Mouse (Mus musculus) forebrain, postnatal 0 days (tissue): Measurements from ENCODE around the gene Ptges2. TPM values are rescaled to one million over a fixed set of nuclear protein-coding genes. Genes with fewer than 3 reads are reported as not detected.

ENCODE experiments used
- ATAC-seq: fragments of 200-750 bp; cut with Nextera tagmentation; 2 replicates; pipeline ENCODE4 v1.8.0; 2017; ENCODE audit warnings: mild to moderate bottlenecking, moderate library complexity
- DNase-seq: peaks from one replicate; pipeline ENCODE4 v3.0.0-alpha.2; 2015
- H3K27ac ChIP-seq: fragments of 300-500 bp; sonication (generic); 2 replicates; pipeline ENCODE4 v1.5.1; 2014; ENCODE audit warnings: low read depth, mild to moderate bottlenecking, antibody characterized with exemption, low read length, moderate library complexity, mixed read lengths
- H3K27me3 ChIP-seq: fragments of 300-500 bp; sonication (generic); 2 replicates; pipeline ENCODE4 v1.6.1; 2014; ENCODE audit warnings: mild to moderate bottlenecking, low read length, mixed read lengths; ENCODE audit not compliant: insufficient read depth
- H3K36me3 ChIP-seq: fragments of 300-500 bp; sonication (generic); 2 replicates; pipeline ENCODE4 v1.6.1; 2014; ENCODE audit warnings: mild to moderate bottlenecking, moderate library complexity; ENCODE audit not compliant: insufficient read depth
- H3K4me1 ChIP-seq: fragments of 300-500 bp; sonication (generic); 2 replicates; pipeline ENCODE4 v1.6.1; 2014; ENCODE audit warnings: antibody characterized with exemption; ENCODE audit not compliant: insufficient read depth
- H3K4me2 ChIP-seq: fragments of 300-500 bp; sonication (generic); 2 replicates; pipeline ENCODE4 v1.6.1; 2014; ENCODE audit warnings: low read depth, mild to moderate bottlenecking, moderate library complexity
- H3K4me3 ChIP-seq: fragments of 300-500 bp; sonication (generic); 2 replicates; pipeline ENCODE4 v1.5.1; 2014; ENCODE audit warnings: low read depth, low read length, mixed read lengths
- H3K9ac ChIP-seq: fragments of 300-500 bp; sonication (generic); 2 replicates; pipeline ENCODE4 v1.6.1; 2014; ENCODE audit warnings: mild to moderate bottlenecking
- H3K9me3 ChIP-seq: fragments of 300-500 bp; sonication (generic); 2 replicates; pipeline ENCODE4 v1.6.1; 2016; ENCODE audit warnings: low read length
- CTCF ChIP-seq: sonication (generic); IDR thresholded peaks from 2 replicates; pipeline ENCODE4 v1.5.1; 2016; ENCODE audit warnings: antibody characterized with exemption, control low read depth, low read depth
- WGBS: fragments of 180-500 bp; shearing (Covaris S2); extraction: QIAGEN DNeasy Blood & Tissue Kit; methylation state at CpG from one replicate; pipeline ENCODE4 v1.1.7; 2014; 5-methylcytosine and 5-hydroxymethylcytosine counted together
- polyA plus RNA-seq: library from polyadenylated mRNA; unstranded; fragments of >200 nt; fragmentation: Nextera tagmentation; extraction: Ambion mirVana; gene quantifications from 2 replicates; pipeline ENCODE4 v1.2.1, GENCODE M21; 2015
- total RNA-seq: library from RNA; depleted of rRNA; stranded (reverse); fragments of >200 nt; gene quantifications from 2 replicates; pipeline ENCODE4 v1.2.3, GENCODE M21; 2014

Ptges2 gene
- total and polyA plus RNA-seq, 2 experiments from 2014 or later: 32.1 to 54.9 TPM

DNA sequence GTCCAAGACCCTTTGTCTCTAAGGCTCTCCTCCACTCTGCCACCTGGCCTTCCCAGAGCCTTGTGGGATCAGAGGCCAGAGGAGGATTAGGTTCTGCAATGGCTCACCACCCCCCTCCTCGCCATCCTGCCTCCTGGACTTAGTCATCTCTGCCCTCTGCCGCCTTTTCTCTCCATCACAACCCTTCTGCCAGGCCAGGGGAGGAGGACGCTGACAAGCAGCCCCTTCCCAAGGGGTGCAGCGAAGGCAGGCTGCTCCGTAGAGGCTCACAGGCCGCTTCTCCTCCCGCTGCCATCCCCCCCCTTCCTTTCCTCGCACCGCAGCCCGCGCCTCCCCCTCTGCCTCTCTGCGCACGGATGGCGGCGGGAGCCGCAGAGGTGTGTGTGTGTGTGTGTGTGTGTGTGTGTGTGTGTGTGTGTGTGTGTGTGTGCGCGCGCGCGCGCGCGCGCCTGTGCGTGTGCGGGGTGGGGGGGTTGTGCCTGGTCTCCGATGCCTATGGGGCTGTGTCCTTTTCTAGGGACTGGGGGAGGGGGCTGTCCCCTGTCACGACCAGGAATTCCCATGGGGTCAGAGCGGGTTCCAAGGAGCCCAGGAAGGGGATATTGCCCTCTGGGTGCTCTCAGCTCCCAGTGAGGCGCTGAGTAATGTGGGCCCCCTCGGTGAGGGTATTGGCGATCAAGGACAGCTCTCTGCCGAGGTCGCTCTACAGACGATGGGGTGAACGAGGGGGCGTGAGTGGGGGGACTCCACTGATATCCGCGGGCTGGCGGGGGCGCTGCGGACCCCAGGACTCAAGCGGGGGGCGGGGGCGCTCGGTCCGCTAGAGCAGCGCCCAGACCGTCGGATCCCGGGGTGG lies 43.3 kb upstream of the Ptges2 start, which contains the start of gene Ciz1:
Ciz1 (plus strand) TSS at position 177 of the 856 bp plus-strand sequence.
- Histone ChIP-seq H3K36me3 (no peaks in the 10 kb centered on the region), H3K9ac (peak within 1 kb of the TSS; percentile 91), H3K27me3 (no peaks in the 10 kb centered on the region), H3K4me2 (peak within 1 kb of the TSS; percentile 84), H3K4me1 (peaks cover 9% of the 10 kb centered on the region; the same call in 1 of the 2 replicates), H3K27ac (peak within 1 kb of the TSS; percentile 89), H3K9me3 (no peaks in the 10 kb centered on the region), H3K4me3 (peak within 1 kb of the TSS; percentile 80)
- TF ChIP-seq CTCF: no peak
- 3% methylated on average over 35 of the region's 52 CpGs for WGBS
- DNase-seq (peak; percentile 83), ATAC-seq (peak; percentile 79)

DNA sequence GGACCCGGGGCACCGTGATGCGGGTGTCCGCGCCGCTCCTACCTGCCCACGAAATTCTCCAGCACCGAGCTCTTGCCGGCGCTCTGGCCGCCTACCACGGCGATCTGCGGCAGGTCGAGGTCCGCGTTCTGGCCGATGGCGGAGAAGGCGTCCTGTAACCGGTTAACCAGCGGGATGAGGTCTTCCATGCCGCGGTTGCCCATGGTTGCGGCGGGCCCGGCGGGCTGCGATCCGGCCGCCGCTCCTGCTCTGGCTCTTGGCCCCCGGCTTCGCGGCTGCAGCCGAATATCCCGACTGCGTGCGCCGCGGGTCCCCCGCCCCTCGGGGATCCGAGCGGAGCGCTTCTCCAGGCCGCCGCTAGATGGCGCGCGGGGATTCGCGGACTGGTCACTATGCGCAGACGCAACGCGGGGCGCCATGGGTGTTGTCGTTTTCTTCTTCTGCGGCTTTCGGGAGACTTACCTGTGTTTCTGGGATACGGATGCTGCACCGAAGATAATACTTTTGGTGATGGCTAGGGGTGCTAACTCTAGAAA lies 42.6 kb upstream of the Ptges2 start, which contains the start of gene Dnm1:
Dnm1 (minus strand) TSS at position 332 of the 536 bp plus-strand sequence.
- peak; percentile 96 for TF ChIP-seq CTCF

DNA sequence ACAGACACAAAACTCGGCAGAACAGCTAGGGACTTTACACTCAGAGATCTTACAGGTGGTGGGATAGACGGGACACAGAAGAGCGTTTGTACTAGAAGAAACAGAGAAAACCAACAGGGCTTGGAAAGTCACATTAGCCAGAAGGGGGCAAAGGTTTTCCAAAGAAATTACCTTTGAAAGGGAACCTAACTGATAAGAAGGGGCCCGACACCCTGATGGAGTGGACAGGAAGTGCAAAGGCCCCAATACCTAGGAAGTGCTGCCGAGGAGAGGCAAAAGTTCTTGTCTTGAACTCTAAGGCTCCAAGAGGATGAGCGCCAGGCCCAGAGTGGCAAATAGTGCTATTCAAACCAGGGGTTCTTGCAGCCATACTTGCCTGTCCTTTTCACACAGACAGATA lies 41.9 kb upstream of the Ptges2 start:
- no peak overlapping the region for H3K9ac ChIP-seq
- H3K27ac ChIP-seq: no peak overlapping the region
- DNase-seq: no peak
- no peak for TF ChIP-seq CTCF
- H3K4me3 ChIP-seq: no peak overlapping the region
- 79% methylated on average over 6 of the region's 6 CpGs for WGBS
- no peaks in the 10 kb centered on the region for H3K36me3 ChIP-seq
- H3K9me3 ChIP-seq: no peaks in the 10 kb centered on the region
- no peak for ATAC-seq
- no peaks in the 10 kb centered on the region for H3K27me3 ChIP-seq
- peaks cover 9% of the 10 kb centered on the region; the same call in 1 of the 2 replicates for H3K4me1 ChIP-seq
- no peak overlapping the region for H3K4me2 ChIP-seq

More for the DNA sequence above, 42.6 kb upstream of the Ptges2 start, which contains the start of gene Dnm1:
- peak; percentile 96 for DNase-seq
- H3K27ac ChIP-seq: peak within 1 kb of the TSS; percentile 89
- WGBS: 2% methylated on average over 63 of the region's 63 CpGs
- no peaks in the 10 kb centered on the region for H3K9me3 ChIP-seq
- H3K4me2 ChIP-seq: peak within 1 kb of the TSS; percentile 84
- H3K4me3 ChIP-seq: peak within 1 kb of the TSS; percentile 80
- peak; percentile 87 for ATAC-seq
- no peaks in the 10 kb centered on the region for H3K36me3 ChIP-seq
- H3K4me1 ChIP-seq: peaks cover 9% of the 10 kb centered on the region; the same call in 1 of the 2 replicates
- no peaks in the 10 kb centered on the region for H3K27me3 ChIP-seq
- H3K9ac ChIP-seq: peak within 1 kb of the TSS; percentile 91

DNA sequence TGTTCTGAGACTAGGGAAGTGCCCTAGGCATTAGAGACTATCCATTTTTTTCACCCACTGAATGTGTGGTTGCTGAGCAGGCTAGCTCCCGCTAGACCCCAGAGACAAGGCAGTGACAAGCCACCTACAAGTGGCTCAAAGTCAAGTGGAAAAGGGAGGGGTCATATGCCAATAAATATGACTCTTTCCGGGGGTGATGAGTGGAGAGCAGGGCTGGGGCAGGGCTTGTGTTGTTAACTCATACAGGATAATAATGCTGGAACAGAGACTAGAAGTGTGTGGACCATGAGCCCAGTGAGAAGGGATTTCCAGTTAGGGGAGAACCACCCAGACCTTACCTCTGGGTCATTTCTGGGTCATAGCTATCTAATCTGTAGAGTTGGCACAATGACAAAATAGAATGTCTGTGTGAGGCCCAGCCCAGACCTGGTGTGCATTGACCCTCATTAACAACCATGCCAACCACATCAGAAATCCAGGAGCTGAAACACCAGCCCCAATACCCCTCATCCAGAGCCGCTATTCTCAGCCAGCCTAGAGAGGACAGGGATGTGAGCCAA lies 41.3 kb upstream of the Ptges2 start:
- H3K4me1 ChIP-seq: peaks cover 9% of the 10 kb centered on the region; the same call in 1 of the 2 replicates
- H3K4me3 ChIP-seq: no peak overlapping the region
- H3K4me2 ChIP-seq: no peak overlapping the region
- no peak for TF ChIP-seq CTCF
- no peak overlapping the region for H3K27ac ChIP-seq
- DNase-seq (no peak), ATAC-seq (no peak)
- H3K9ac ChIP-seq: no peak overlapping the region
- H3K36me3 ChIP-seq: no peaks in the 10 kb centered on the region
- no peaks in the 10 kb centered on the region for H3K9me3 ChIP-seq
- H3K27me3 ChIP-seq: no peaks in the 10 kb centered on the region
- 90% methylated on average over 3 of the region's 3 CpGs for WGBS

DNA sequence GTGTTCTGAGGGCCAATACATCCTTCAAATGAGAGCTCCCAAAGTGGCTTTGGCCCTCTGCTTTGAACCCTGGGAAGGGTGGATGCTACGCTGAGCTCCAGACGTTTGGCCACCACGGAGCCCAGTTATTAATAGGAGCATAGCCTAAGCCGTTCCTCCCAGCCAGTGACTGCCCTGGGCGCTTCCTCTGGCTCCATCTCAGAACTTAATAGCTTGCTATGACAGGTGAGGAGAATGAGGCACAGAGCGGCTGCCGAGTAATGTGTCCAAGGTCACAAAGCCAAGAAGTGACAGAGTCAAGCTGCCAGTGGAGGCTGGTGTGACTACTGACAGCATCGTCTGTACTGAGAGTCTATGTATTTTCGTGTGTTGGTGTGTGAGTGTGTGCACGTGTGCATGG lies 39.5 kb upstream of the Ptges2 start:
- H3K36me3 ChIP-seq: no peaks in the 10 kb centered on the region
- DNase-seq (no peak), ATAC-seq (no peak)
- TF ChIP-seq CTCF: no peak
- no peak overlapping the region for H3K9ac ChIP-seq
- 80% methylated on average over 10 of the region's 10 CpGs for WGBS
- H3K4me2 ChIP-seq: no peak overlapping the region
- H3K27me3 ChIP-seq: 0 out of 2 replicates have a peak, but pooled peaks cover 1% of the 10 kb centered on the region
- peaks cover 13% of the 10 kb centered on the region; the same call in 1 of the 2 replicates for H3K4me1 ChIP-seq
- no peaks in the 10 kb centered on the region for H3K9me3 ChIP-seq
- H3K4me3 ChIP-seq: no peak overlapping the region
- no peak overlapping the region for H3K27ac ChIP-seq

DNA sequence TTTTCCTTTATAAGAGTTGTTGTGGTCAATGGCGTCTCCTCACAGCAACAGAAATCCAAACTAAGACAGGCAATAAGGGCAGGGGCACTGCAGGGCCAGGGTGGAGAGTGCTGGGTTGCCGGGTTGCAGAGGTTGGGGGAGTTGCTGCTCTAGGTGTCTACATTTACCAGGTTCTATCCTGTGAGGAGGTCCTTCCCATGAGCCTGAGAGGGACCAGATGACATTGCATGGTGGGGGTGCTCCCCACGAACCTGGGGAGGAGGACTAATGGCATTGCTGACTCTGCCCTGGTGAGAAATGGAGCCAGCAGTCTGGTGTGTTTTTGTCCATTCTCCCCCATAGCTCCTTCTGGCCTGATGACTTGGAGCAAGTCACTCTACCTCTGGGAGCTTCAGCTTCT lies 38.0 kb upstream of the Ptges2 start:
- no peak overlapping the region for H3K4me2 ChIP-seq
- no peaks in the 10 kb centered on the region for H3K9me3 ChIP-seq
- no peaks in the 10 kb centered on the region for H3K36me3 ChIP-seq
- no peak overlapping the region for H3K4me3 ChIP-seq
- H3K27ac ChIP-seq: no peak overlapping the region
- DNase-seq (no peak), ATAC-seq (no peak)
- peaks cover 10% of the 10 kb centered on the region for H3K4me1 ChIP-seq
- WGBS: 84% methylated on average over 3 of the region's 3 CpGs
- H3K9ac ChIP-seq: no peak overlapping the region
- TF ChIP-seq CTCF: no peak
- peaks cover 8% of the 10 kb centered on the region for H3K27me3 ChIP-seq
